Mouse (Mus musculus) hindbrain, embryonic 14.5 days (tissue): Measurements from ENCODE around the gene Prickle1. TPM values are rescaled to one million over a fixed set of nuclear protein-coding genes. Genes with fewer than 3 reads are reported as not detected.

Source experiments
- ATAC-seq: fragments of 200-750 bp; cut with Nextera tagmentation; 2 replicates; pipeline ENCODE4 v1.8.0; 2017; ENCODE audit warnings: moderate number of reproducible peaks, mild to moderate bottlenecking, moderate TSS enrichment, moderate library complexity; ENCODE audit not compliant: low FRiP score
- DNase-seq: peaks from one replicate; pipeline ENCODE4 v3.0.0-alpha.2; 2015; ENCODE audit warnings: low spot score
- H3K27ac ChIP-seq: fragments of 300-500 bp; sonication (generic); 2 replicates; pipeline ENCODE4 v1.5.1; 2014; ENCODE audit warnings: mild to moderate bottlenecking, moderate library complexity
- H3K27me3 ChIP-seq: fragments of 300-500 bp; sonication (generic); 2 replicates; pipeline ENCODE4 v1.6.1; 2014; ENCODE audit warnings: mild to moderate bottlenecking, low read length, mixed read lengths; ENCODE audit not compliant: control insufficient read depth, insufficient read depth
- H3K36me3 ChIP-seq: fragments of 300-500 bp; sonication (generic); replicated peaks from 2 replicates; pipeline ENCODE4 v1.6.1; 2014; ENCODE audit not compliant: control insufficient read depth, insufficient read depth
- H3K4me1 ChIP-seq: fragments of 300-500 bp; sonication (generic); replicated peaks from 2 replicates; pipeline ENCODE4 v1.6.1; 2014; ENCODE audit warnings: antibody characterized with exemption, low read length, mixed read lengths; ENCODE audit not compliant: control insufficient read depth, insufficient read depth
- H3K4me2 ChIP-seq: fragments of 300-500 bp; sonication (generic); replicated peaks from 2 replicates; pipeline ENCODE4 v1.6.1; 2014; ENCODE audit warnings: mild to moderate bottlenecking, moderate library complexity
- H3K4me3 ChIP-seq: fragments of 300-500 bp; sonication (generic); replicated peaks from 2 replicates; pipeline ENCODE4 v1.5.1; 2014; ENCODE audit warnings: mild to moderate bottlenecking, low read length
- H3K9ac ChIP-seq: fragments of 300-500 bp; sonication (generic); 2 replicates; pipeline ENCODE4 v1.6.1; 2014
- H3K9me3 ChIP-seq: fragments of 300-500 bp; sonication (generic); 2 replicates; pipeline ENCODE4 v1.6.1; 2016; ENCODE audit warnings: low read length; ENCODE audit not compliant: control insufficient read depth
- WGBS: fragments of 180-500 bp; shearing (Covaris S2); extraction: QIAGEN DNeasy Blood & Tissue Kit; methylation state at CpG from one replicate; pipeline ENCODE4 v1.1.7; 2014; 5-methylcytosine and 5-hydroxymethylcytosine counted together
- polyA plus RNA-seq: library from polyadenylated mRNA; unstranded; fragments of >200 nt; fragmentation: Nextera tagmentation; extraction: Ambion mirVana; gene quantifications from 2 replicates; pipeline ENCODE4 v1.2.1, GENCODE M21; 2014

The Prickle1 gene
- polyA plus RNA-seq, 1 experiment from 2014 or later: 27.2 TPM

DNA sequence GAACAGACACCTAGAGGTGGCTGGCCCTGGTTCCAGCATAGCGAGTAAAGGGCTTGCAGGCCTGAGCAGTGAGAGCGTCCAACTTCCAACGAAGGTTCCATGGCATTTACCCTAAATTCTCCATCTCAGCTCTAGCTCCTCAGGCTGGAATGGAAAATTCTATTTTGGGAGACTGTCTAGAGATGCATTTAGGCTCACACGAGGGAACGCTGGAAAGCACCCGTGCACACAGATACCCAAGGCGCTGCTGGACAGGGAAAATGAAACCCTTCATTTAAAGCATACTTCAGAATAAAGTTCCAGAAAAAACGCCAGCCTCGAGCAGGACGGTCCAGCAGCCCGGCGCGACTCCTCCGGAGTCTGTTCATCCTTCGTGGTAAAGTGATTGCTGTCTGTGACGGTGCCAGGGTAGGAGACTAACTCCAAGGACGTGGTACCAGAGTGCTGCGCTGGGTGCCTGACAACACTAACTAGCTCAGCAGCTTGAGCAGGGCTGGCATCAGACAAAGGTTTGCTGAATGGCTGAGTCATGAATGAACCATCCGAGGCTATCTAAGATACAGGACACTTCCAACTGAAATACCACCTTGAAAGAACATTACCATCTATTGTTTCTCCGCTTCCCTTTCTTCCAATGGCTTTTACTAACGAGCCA is 57.0 kb downstream of the Prickle1 start:
- H3K27me3 ChIP-seq: no peaks in the 10 kb centered on the region
- no peak for ATAC-seq
- H3K9me3 ChIP-seq: no peaks in the 10 kb centered on the region
- no peaks in the 10 kb centered on the region for H3K36me3 ChIP-seq
- H3K27ac ChIP-seq: no peak overlapping the region
- H3K4me2 ChIP-seq: no peak overlapping the region
- 83% methylated on average over 21 of the region's 21 CpGs for WGBS
- H3K9ac ChIP-seq: no peak overlapping the region
- no peaks in the 10 kb centered on the region for H3K4me1 ChIP-seq
- no peak for DNase-seq
- H3K4me3 ChIP-seq: no peak overlapping the region

DNA sequence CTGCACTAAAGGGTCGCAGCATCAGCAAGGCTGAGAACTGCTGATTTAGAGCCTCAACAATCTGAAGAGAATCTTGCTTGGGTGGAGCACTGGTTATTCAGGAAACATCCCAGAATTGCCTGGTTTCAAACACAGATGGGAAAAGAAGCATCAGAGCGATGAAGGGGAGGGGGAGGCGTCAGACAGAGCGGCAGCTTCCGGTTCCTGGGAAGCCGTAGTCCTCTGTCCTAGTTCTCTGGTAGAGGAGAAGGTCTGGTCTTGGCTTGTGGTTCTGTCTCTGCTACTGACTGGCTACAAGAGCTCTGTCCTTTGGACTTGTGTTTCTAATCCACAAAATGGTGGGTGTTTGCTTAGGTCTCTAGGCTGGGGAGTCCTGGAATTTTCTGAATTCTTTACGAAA is 57.9 kb downstream of the Prickle1 start:
- Histone ChIP-seq H3K4me2 (no peak overlapping the region), H3K27me3 (no peaks in the 10 kb centered on the region), H3K9me3 (no peaks in the 10 kb centered on the region), H3K4me3 (no peak overlapping the region), H3K4me1 (no peaks in the 10 kb centered on the region), H3K9ac (no peak overlapping the region), H3K27ac (no peak overlapping the region), H3K36me3 (no peaks in the 10 kb centered on the region)
- ATAC-seq (no peak), DNase-seq (no peak)
- 80% methylated on average over 7 of the region's 7 CpGs for WGBS

DNA sequence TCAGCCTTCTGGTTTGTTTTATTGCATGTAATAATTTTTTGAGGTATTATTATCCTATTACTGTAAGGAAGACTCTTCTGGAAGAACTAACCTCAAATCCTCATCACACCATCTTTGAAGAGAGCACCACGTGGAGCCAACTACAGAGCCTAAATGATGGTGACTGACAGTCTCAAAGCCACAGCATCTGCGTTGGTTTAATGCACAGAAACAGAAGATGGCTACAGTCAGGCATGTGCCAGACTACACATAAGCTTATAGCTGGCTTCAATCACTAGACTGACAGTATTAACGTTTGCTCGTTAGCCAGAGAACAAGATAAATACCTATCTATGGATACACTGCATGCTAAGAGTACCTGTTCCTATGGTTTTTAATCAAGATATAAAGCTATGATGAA is 59.5 kb downstream of the Prickle1 start:
- H3K4me3 ChIP-seq: no peak overlapping the region
- no peak overlapping the region for H3K9ac ChIP-seq
- H3K27ac ChIP-seq: no peak overlapping the region
- DNase-seq: no peak
- no peak for ATAC-seq
- H3K4me2 ChIP-seq: no peak overlapping the region
- no peaks in the 10 kb centered on the region for H3K4me1 ChIP-seq
- 77% methylated on average over 4 of the region's 4 CpGs for WGBS
- H3K27me3 ChIP-seq: no peaks in the 10 kb centered on the region
- H3K36me3 ChIP-seq: no peaks in the 10 kb centered on the region
- no peaks in the 10 kb centered on the region for H3K9me3 ChIP-seq

DNA sequence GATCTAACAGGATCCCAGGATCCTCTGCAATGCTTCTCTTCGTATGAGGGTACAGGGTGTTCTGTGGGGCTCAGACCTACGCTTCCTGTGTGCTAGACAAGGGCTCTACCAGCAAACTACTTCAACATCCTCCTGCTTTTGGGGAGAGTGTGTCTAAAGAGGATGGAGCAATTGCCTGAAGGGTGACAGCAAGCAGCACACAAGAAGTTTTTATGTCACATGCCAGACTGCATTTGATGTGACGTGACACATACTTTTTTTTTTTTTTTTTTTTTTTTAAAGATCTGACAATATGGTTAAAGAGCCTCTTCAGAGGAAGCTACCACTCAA is 65.0 kb downstream of the Prickle1 start:
- ATAC-seq: no peak
- H3K4me3 ChIP-seq: no peak overlapping the region
- no peak overlapping the region for H3K4me2 ChIP-seq
- H3K4me1 ChIP-seq: peaks cover 5% of the 10 kb centered on the region
- H3K9me3 ChIP-seq: no peaks in the 10 kb centered on the region
- no peak overlapping the region for H3K27ac ChIP-seq
- WGBS: 72% methylated on average over 3 of the region's 3 CpGs
- H3K27me3 ChIP-seq: no peaks in the 10 kb centered on the region
- H3K36me3 ChIP-seq: no peaks in the 10 kb centered on the region
- no peak overlapping the region for H3K9ac ChIP-seq
- no peak for DNase-seq

DNA sequence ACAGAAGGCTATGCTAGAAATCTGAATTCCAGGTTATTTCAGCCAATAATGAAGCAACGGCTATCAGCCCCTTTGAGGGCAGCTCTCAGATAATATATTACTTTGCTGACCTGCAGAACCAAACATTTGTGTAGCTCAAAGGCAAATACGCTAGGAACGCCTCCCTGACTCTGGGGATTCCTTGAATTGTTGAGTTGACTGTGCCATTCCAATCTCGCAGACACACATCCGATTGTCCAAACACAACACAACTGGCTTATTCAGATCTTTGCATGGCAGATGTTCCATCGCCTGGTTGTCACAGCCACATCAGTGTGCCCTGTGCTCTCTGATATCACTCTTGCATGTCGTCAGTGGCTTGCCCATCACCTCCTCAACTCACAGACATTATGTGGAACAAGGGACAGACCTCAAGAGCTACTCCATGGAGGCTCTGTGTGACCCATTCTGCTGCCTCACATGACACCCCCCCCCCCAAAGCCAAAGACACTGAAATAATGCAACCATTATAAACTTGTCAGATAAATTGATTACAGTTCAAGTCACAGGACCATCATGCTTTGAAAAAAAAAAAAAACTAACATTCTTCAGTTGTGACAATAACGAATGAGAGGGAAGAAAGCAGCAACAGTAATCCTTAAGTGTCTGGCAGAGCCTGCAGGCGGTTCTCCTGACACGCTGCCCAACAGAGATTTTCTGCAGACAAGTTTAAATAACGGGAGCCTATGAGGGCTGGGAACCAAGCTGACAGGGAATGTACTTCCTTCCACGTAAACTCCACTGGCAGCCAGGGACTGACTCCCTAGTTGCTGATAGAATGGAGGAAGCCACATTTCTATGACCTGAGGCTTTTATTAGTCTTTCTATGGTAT is 65.6 kb downstream of the Prickle1 start:
- Histone ChIP-seq H3K4me3 (no peak overlapping the region), H3K4me2 (no peak overlapping the region), H3K4me1 (peaks cover 5% of the 10 kb centered on the region), H3K27ac (no peak overlapping the region), H3K9me3 (no peaks in the 10 kb centered on the region), H3K36me3 (no peaks in the 10 kb centered on the region), H3K9ac (no peak overlapping the region), H3K27me3 (no peaks in the 10 kb centered on the region)
- ATAC-seq (no peak), DNase-seq (no peak)
- 31% methylated on average over 12 of the region's 12 CpGs for WGBS

DNA sequence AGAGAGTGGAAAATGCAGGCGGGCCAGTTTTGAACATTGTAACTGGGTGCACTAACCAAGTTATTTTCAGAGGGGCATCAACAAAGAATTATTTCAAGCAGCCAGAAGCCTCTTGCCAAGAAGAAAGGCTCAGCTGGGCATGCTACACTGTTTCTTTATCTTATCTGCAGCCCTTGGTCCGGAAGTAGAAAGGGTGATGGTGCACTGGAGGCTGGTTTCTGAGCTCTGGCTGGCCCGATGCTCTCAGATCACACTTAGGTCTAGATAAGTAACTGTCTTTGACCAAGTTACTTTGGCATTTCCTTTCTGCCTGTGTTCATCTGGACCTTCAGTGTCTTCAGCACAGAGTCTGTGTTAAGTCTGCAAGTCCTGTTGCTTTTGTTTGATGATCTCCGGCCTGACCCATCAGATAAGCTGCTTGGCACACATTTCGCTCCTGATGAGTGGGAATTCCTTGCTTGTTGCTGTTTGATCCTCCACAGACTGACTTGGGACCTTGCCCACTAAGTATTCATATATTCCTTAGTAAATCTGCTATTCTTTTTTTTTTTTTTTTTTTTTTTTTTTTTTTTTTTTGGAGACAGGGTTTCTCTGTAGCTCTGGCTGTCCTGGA is 70.3 kb downstream of the Prickle1 start:
- H3K4me1 ChIP-seq: peaks cover 5% of the 10 kb centered on the region
- no peak overlapping the region for H3K9ac ChIP-seq
- no peak for DNase-seq
- peaks cover 16% of the 10 kb centered on the region for H3K27me3 ChIP-seq
- no peak for ATAC-seq
- H3K4me3 ChIP-seq: no peak overlapping the region
- no peaks in the 10 kb centered on the region for H3K36me3 ChIP-seq
- H3K9me3 ChIP-seq: no peaks in the 10 kb centered on the region
- 88% methylated on average over 5 of the region's 5 CpGs for WGBS
- no peak overlapping the region for H3K4me2 ChIP-seq
- H3K27ac ChIP-seq: no peak overlapping the region

DNA sequence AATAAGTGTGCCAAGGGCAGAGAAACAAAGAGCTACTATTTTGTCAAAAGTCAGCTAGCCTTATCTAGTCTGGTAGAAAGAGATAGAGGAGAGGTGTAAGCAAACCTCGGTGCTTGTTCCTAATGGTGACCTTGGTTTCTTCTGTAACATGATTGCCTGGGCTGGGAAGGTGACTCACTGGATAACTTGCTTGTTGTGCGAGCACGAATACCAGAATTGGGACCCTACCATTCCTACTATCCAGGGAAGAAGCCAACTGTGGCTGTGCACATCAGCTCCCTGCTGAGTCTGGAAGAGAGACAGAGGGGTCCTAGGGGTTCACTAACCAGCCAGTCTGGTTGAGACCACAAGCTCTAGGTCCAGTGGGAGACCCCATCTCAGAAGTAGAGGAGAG is 73.9 kb downstream of the Prickle1 start:
- H3K9me3 ChIP-seq: no peaks in the 10 kb centered on the region
- H3K4me2 ChIP-seq: no peak overlapping the region
- no peak overlapping the region for H3K4me3 ChIP-seq
- DNase-seq (no peak), ATAC-seq (no peak)
- peaks cover 15% of the 10 kb centered on the region for H3K4me1 ChIP-seq
- no peak overlapping the region for H3K9ac ChIP-seq
- 43% methylated on average over 3 of the region's 3 CpGs for whole genome bisulfite sequencing
- H3K27ac ChIP-seq: no peak overlapping the region
- H3K27me3 ChIP-seq: peaks cover 26% of the 10 kb centered on the region
- H3K36me3 ChIP-seq: no peaks in the 10 kb centered on the region

DNA sequence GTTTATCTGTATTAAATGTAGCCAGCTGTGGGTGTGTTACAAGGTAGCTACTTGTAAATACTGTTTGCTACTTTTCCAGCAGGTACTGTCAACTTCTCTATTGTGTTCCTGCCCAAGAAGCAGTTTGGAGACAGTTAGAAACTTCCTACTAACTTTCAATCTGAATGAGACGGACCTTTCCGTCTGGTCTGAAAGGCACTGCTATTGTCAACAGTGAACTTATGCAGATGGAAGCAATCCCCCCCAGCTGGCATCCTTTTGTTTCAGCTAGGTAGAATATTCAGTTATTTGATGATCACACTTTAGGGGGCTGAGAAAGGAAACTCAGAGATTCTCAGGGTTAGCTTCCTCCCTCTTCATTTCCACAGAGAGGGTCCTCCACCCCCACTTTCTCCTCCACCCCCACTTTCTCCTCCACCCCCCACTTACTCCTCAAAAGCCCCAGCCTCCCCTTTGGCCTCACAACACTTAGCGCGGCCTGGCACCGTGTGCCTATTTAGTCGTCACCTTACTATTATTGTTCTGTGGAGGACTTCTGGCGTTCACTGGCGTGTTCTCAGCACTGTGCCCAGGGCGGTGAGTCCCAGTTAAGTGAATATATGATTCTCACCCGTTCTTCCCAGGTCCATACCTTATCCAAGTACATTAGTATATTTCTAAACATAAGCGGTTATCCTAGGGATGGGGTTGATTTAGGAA is 74.5 kb downstream of the Prickle1 start:
- H3K27me3 ChIP-seq: peaks cover 26% of the 10 kb centered on the region

More for the DNA sequence above, 74.5 kb downstream of the Prickle1 start:
- no peaks in the 10 kb centered on the region for H3K9me3 ChIP-seq
- no peak for ATAC-seq
- H3K27ac ChIP-seq: no peak overlapping the region
- H3K36me3 ChIP-seq: no peaks in the 10 kb centered on the region
- no peak overlapping the region for H3K4me2 ChIP-seq
- WGBS: 29% methylated on average over 11 of the region's 11 CpGs
- H3K4me3 ChIP-seq: no peak overlapping the region
- no peak overlapping the region for H3K9ac ChIP-seq
- peaks cover 15% of the 10 kb centered on the region for H3K4me1 ChIP-seq
- DNase-seq: no peak
